Mouse (Mus musculus): Measurements from ENCODE around the gene Abcb10. TPM values are rescaled to one million over a fixed set of nuclear protein-coding genes. Genes with fewer than 3 reads are reported as not detected.

Abcb10 gene
- total RNA-seq, 2 experiments from 2014 or later, result 19.2 to 20.0 TPM

GRCm38 (mm10) chr8:123912265-123912664 is 70.7 kb downstream of the Abcb10 start:
- DNase-seq (ENCODE audit: extremely low spot score in 1 of 2, low spot score in 1 of 2), result no peak

- DNase-seq (ENCODE audit: extremely low spot score in 1 of 2, low spot score in 1 of 2), result no peak
Measured at GRCm38 (mm10) chr8:123907604-123908003, 75.3 kb downstream of the Abcb10 start.

- DNase-seq (ENCODE audit: extremely low spot score in 1 of 2, low spot score in 1 of 2), result no peak
Measured at GRCm38 (mm10) chr8:123902653-123903052, 80.3 kb downstream of the Abcb10 start.

Small RNAs within 50 kb of the gene (microRNA-seq; reads per million reads assigned to microRNA genes)
- gene Mir1967, result 0 reads per million in 2 experiments

Other genes starting within 250 kb of the Abcb10 start
- gene Rab4a, start 177.1 kb downstream of the Abcb10 start, total RNA-seq (2021), result 10 to 100 TPM; 42.9 to 44.9 TPM
- 10 to 100 TPM; 58.6 to 63.2 TPM for gene Ccsap, start 122.9 kb downstream of the Abcb10 start, total RNA-seq (2021)
- 1 to 10 TPM; 7.4 to 9.0 TPM for gene Acta1, start 88.4 kb downstream of the Abcb10 start, total RNA-seq (2021)
- 10 to 100 TPM; 21.7 to 24.3 TPM for gene Nup133, start 33.9 kb downstream of the Abcb10 start, total RNA-seq (2021)
- 10 to 100 TPM; 20.0 to 20.5 TPM for gene Taf5l, start 38.3 kb upstream of the Abcb10 start, total RNA-seq (2021)
- gene Urb2, start 38.4 kb upstream of the Abcb10 start, total RNA-seq (2021), result 10 to 100 TPM; 11.5 TPM
- gene Galnt2, start 248.3 kb upstream of the Abcb10 start, total RNA-seq (2021), result 10 to 100 TPM; 35.5 to 45.9 TPM